In genomic region chr6:34352401-34352800, GRCm38 (mm10) we compare ENCODE assay signal across 33 mouse cellular contexts. TPM values are rescaled to one million over a fixed set of nuclear protein-coding genes. Genes with fewer than 3 reads are reported as not detected.
"Had no signal": no experiment of that assay in that cellular context is flagged by ENCODE, and none has a peak within 500 bp of the region (broad histone marks: within the 10 kb centered on the region; RNA-seq: fewer than 3 reads in every experiment).

No protein-coding gene starts in this region.

- H3K9ac ChIP-seq: hindbrain, embryonic 12.5 days; hindbrain, embryonic 14.5 days; intestine, embryonic 15.5 days; limb, embryonic 12.5 days; liver, embryonic 13.5 days; liver, embryonic 15.5 days had no signal

- DNase-seq: gastrocnemius, adult 2 months; gastrocnemius, postnatal 10 days; gastrocnemius, postnatal 25 days; heart, adult 2 months; heart, postnatal 10 days; heart, postnatal 4 days; kidney, adult 18-20 months; kidney, adult 8-10 months; kidney, postnatal 10 days; kidney, postnatal 25 days; kidney, postnatal 4 days; liver; liver, embryonic 13.5 days had no signal

- H3K9me3 ChIP-seq: hindbrain, embryonic 10.5 days; hindbrain, embryonic 12.5 days; intestine, embryonic 15.5 days; limb, embryonic 10.5 days; limb, embryonic 12.5 days; liver, embryonic 13.5 days; liver, embryonic 15.5 days had no signal

- H3K4me3 ChIP-seq: gastrocnemius, adult 2 months; heart, adult 2 months; hindbrain, embryonic 10.5 days; hindbrain, embryonic 12.5 days; intestine, embryonic 15.5 days; layer of hippocampus, adult 2 months; left cerebral cortex, adult 2 months; limb, embryonic 10.5 days; limb, embryonic 12.5 days; liver, embryonic 13.5 days; liver, embryonic 15.5 days had no signal

- H3K4me2 ChIP-seq: heart, embryonic 11.5 days; hindbrain, embryonic 12.5 days; intestine, embryonic 15.5 days; limb, embryonic 12.5 days; liver, embryonic 11.5 days; liver, embryonic 13.5 days; liver, embryonic 15.5 days had no signal

- H3K27ac ChIP-seq: gastrocnemius, adult 2 months; heart, adult 2 months; hindbrain, embryonic 12.5 days; hindbrain, embryonic 14.5 days; intestine, embryonic 15.5 days; layer of hippocampus, adult 2 months; left cerebral cortex, adult 2 months; limb, embryonic 10.5 days; limb, embryonic 12.5 days; liver, embryonic 13.5 days; liver, embryonic 15.5 days had no signal

- ATAC-seq: hindbrain, embryonic 16.5 days; inflammation-experienced regulatory T-cells, adult 6 months; intestine, embryonic 15.5 days; intestine, postnatal 0 days had no signal

- H3K36me3 ChIP-seq: hindbrain, embryonic 12.5 days; intestine, embryonic 15.5 days; limb, embryonic 10.5 days; limb, embryonic 12.5 days; liver, embryonic 13.5 days; liver, embryonic 15.5 days had no signal

- H3K27me3 ChIP-seq: hindbrain, embryonic 12.5 days; intestine, embryonic 15.5 days; limb, embryonic 12.5 days; liver, embryonic 13.5 days had no signal

RNA-seq across cellular contexts. Expression of gene Akr1b8, which starts 1.5 kb away (rescaled TPM):
- total RNA-seq: granulocyte monocyte progenitor cell, adult 5-6 weeks had no signal

RNA-seq across cellular contexts. Expression of gene Akr1b7, which starts 59.7 kb away (rescaled TPM):
- total RNA-seq: gastrocnemius, adult 2 months; gastrocnemius, postnatal 10 days; gastrocnemius, postnatal 25 days; granulocyte monocyte progenitor cell, adult 5-6 weeks; heart, adult 2 months; heart, postnatal 10 days; heart, postnatal 25 days; heart, postnatal 4 days; layer of hippocampus, adult 2 months; layer of hippocampus, postnatal 10 days; layer of hippocampus, postnatal 25 days; left cerebral cortex, adult 2 months; left cerebral cortex, postnatal 14 days; left cerebral cortex, postnatal 36 days had no signal
- polyA plus RNA-seq: heart, adult 2 months; hindbrain, embryonic 10.5 days; hindbrain, embryonic 14.5 days; inflammation-experienced regulatory T-cells, adult 6 months; limb, embryonic 10.5 days; limb, embryonic 12.5 days had no signal
